Mouse (Mus musculus): ENCODE measurements at regions not wholly inside any gene's neighbourhood (a gene's known extent, or its start where the extent isn't known, plus 50 kb on each side); places are given as distances from the start of the nearest gene placed in this dataset.

- TF ChIP-seq CTCF (IDR thresholded peaks at IDR 0.05), result no peak
- no peak for TF ChIP-seq EP300 (IDR thresholded peaks at IDR 0.05; ENCODE audit: insufficient read depth, low read depth, low read length)
- no peak for TF ChIP-seq POLR2A (IDR thresholded peaks at IDR 0.05; ENCODE audit: insufficient read depth, low read depth, low read length)
Observed at GRCm38 (mm10) chr7:129793733-129794132, 202.1 kb downstream of the Wdr11 start.

Measured in heart, adult 2 months (tissue).